Mouse (Mus musculus): ENCODE measurements around the gene Katnb1.

- TF ChIP-seq CTCF (conservative IDR thresholded peaks at IDR 0.05; ENCODE audit: low read length) (no peak), NANOG (IDR thresholded peaks at IDR 0.05; ENCODE audit: borderline replicate concordance, low read length) (no peak)
Observed at GRCm38 (mm10) chr8:95037106-95037925, 43.7 kb upstream of the Katnb1 start.
